Mouse (Mus musculus) neural tube, embryonic 14.5 days (tissue): ENCODE results near the gene Hexb. TPM values are rescaled to one million over a fixed set of nuclear protein-coding genes. Genes with fewer than 3 reads are reported as not detected.

ENCODE experiments used
- ATAC-seq: fragments of 200-750 bp; cut with Nextera tagmentation; 2 replicates; pipeline ENCODE4 v1.8.0; 2017; ENCODE audit warnings: low read depth, mild to moderate bottlenecking, moderate TSS enrichment, moderate library complexity
- H3K27ac ChIP-seq: fragments of 300-500 bp; sonication (generic); 2 replicates; pipeline ENCODE4 v1.5.1; 2014; ENCODE audit warnings: low read depth, mild to moderate bottlenecking, control low read depth, low read length, moderate library complexity, mixed read lengths
- H3K27me3 ChIP-seq: fragments of 300-500 bp; sonication (generic); 2 replicates; pipeline ENCODE4 v1.6.1; 2014; ENCODE audit warnings: low read length; ENCODE audit not compliant: control insufficient read depth, insufficient read depth
- H3K36me3 ChIP-seq: fragments of 300-500 bp; sonication (generic); 2 replicates; pipeline ENCODE4 v1.6.1; 2014; ENCODE audit warnings: low read length, mixed read lengths; ENCODE audit not compliant: control insufficient read depth, insufficient read depth
- H3K4me1 ChIP-seq: fragments of 300-500 bp; sonication (generic); 2 replicates; pipeline ENCODE4 v1.6.1; 2014; ENCODE audit warnings: low read length; ENCODE audit not compliant: control insufficient read depth, insufficient read depth
- H3K4me2 ChIP-seq: fragments of 300-500 bp; sonication (generic); 2 replicates; pipeline ENCODE4 v1.6.1; 2014; ENCODE audit warnings: mild to moderate bottlenecking, low read depth, low read length, control low read depth
- H3K4me3 ChIP-seq: fragments of 300-500 bp; sonication (generic); 2 replicates; pipeline ENCODE4 v1.5.1; 2014; ENCODE audit warnings: low read depth, low read length, control low read depth, mixed read lengths
- H3K9ac ChIP-seq: fragments of 300-500 bp; sonication (generic); replicated peaks from 2 replicates; pipeline ENCODE4 v1.6.1; 2014; ENCODE audit warnings: low read depth, mild to moderate bottlenecking, control low read depth, low read length, mixed read lengths
- H3K9me3 ChIP-seq: fragments of 300-500 bp; sonication (generic); 2 replicates; pipeline ENCODE4 v1.6.1; 2016; ENCODE audit warnings: low read length; ENCODE audit not compliant: control insufficient read depth
- WGBS: fragments of 180-500 bp; shearing (Covaris S2); extraction: QIAGEN DNeasy Blood & Tissue Kit; methylation state at CpG from one replicate; pipeline ENCODE4 v1.1.7; 2014; 5-methylcytosine and 5-hydroxymethylcytosine counted together
- polyA plus RNA-seq: library from polyadenylated mRNA; unstranded; fragments of >200 nt; fragmentation: Nextera tagmentation; extraction: Ambion mirVana; gene quantifications from 2 replicates; pipeline ENCODE4 v1.2.1, GENCODE M21; 2014

The Hexb gene
- polyA plus RNA-seq, 1 experiment from 2014 or later, result 48.2 TPM

GRCm38 (mm10) chr13:97196925-97197218 is 1.3 kb downstream of the Hexb start:
- Histone ChIP-seq H3K27me3 (no peaks in the 10 kb centered on the region), H3K4me3 (no peak overlapping the region), H3K4me1 (no peaks in the 10 kb centered on the region; the same call in 1 of the 2 replicates), H3K36me3 (no peaks in the 10 kb centered on the region), H3K4me2 (no peak overlapping the region), H3K9ac (no peak overlapping the region), H3K27ac (no peak overlapping the region), H3K9me3 (no peaks in the 10 kb centered on the region)
- 80% methylated on average over 2 of the region's 2 CpGs for WGBS
- ATAC-seq, result no peak

- no peak overlapping the region for H3K4me2 ChIP-seq
- H3K9ac ChIP-seq, result no peak overlapping the region
- WGBS, result 43% methylated on average over 12 of the region's 12 CpGs
Measured at GRCm38 (mm10) chr13:97196186-97196924, 1.8 kb downstream of the Hexb start.

DNA sequence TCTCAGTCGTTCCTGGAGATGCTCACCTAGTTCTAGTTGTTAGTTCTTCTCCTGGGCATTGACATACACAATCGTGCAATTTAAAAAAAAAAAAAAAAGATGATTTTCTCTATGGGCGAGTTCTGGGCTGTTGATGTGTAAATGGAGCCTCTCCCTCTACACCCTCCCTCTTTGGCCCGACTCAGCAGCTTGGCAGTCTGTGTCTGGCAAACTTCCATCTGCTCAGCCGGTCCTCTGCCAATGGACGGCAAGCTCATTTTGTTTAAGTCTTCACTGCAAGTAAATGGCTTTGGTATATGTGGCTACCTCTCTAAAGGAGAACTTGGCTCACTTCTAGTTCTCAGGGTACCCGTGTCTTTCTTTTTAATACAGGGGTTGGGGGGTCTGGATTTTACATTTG is 4.7 kb downstream of the Hexb start:
- ATAC-seq, result peak; percentile 42
- 49% methylated on average over 7 of the region's 7 CpGs for WGBS
- H3K4me2 ChIP-seq, result no peak overlapping the region

More at GRCm38 (mm10) chr13:97196186-97196924, 1.8 kb downstream of the Hexb start:
- no peaks in the 10 kb centered on the region; the same call in 1 of the 2 replicates for H3K4me1 ChIP-seq
- no peak overlapping the region for H3K4me3 ChIP-seq
- no peak overlapping the region for H3K27ac ChIP-seq
- H3K27me3 ChIP-seq, result no peaks in the 10 kb centered on the region
- ATAC-seq, result no peak
- H3K36me3 ChIP-seq, result no peaks in the 10 kb centered on the region
- H3K9me3 ChIP-seq, result no peaks in the 10 kb centered on the region

GRCm38 (mm10) chr13:97192649-97193048 is 5.5 kb downstream of the Hexb start:
- WGBS, result 81% methylated on average over 11 of the region's 11 CpGs
- H3K9ac ChIP-seq, result no peak overlapping the region
- H3K27me3 ChIP-seq, result no peaks in the 10 kb centered on the region
- no peak for ATAC-seq
- H3K27ac ChIP-seq, result no peak overlapping the region
- no peak overlapping the region for H3K4me3 ChIP-seq
- no peaks in the 10 kb centered on the region for H3K36me3 ChIP-seq
- no peaks in the 10 kb centered on the region for H3K9me3 ChIP-seq
- H3K4me1 ChIP-seq, result no peaks in the 10 kb centered on the region; the same call in 1 of the 2 replicates
- H3K4me2 ChIP-seq, result no peak overlapping the region

More for the DNA sequence above, 4.7 kb downstream of the Hexb start:
- no peak overlapping the region for H3K9ac ChIP-seq
- no peak overlapping the region for H3K27ac ChIP-seq
- no peaks in the 10 kb centered on the region; the same call in 1 of the 2 replicates for H3K4me1 ChIP-seq
- H3K36me3 ChIP-seq, result no peaks in the 10 kb centered on the region
- H3K27me3 ChIP-seq, result no peaks in the 10 kb centered on the region
- no peak overlapping the region for H3K4me3 ChIP-seq
- no peaks in the 10 kb centered on the region for H3K9me3 ChIP-seq

- H3K4me2 ChIP-seq, result no peak overlapping the region
- ATAC-seq, result no peak
- no peaks in the 10 kb centered on the region for H3K9me3 ChIP-seq
- H3K36me3 ChIP-seq, result no peaks in the 10 kb centered on the region
- H3K27me3 ChIP-seq, result no peaks in the 10 kb centered on the region
- no peak overlapping the region for H3K4me3 ChIP-seq
- H3K4me1 ChIP-seq, result no peaks in the 10 kb centered on the region
- 89% methylated on average over 5 of the region's 5 CpGs for WGBS
- H3K27ac ChIP-seq, result no peak overlapping the region
- H3K9ac ChIP-seq, result no peak overlapping the region
Measured at GRCm38 (mm10) chr13:97187693-97188092, 10.5 kb downstream of the Hexb start.

DNA sequence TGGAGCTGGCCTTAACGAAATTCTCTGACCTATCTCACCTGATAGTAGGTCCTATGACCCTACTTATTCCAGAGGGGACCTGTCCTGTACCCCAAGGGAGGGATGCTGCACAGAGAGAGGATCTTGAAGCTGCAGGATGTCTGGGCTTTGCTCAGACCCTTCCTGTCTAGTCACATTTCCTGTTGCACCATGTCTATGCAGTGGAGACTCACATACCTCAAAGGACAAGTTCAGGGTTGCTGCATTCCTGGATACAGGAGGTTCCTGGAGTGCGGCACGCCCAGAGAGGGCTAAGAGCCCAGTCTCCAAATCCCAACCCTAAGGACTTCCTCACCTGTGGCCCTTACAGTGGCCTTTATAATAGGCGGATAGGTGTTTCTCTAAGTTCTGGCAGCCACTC is 11.8 kb downstream of the Hexb start:
- 84% methylated on average over 4 of the region's 4 CpGs for WGBS
- Histone ChIP-seq H3K4me1 (no peaks in the 10 kb centered on the region), H3K27ac (no peak overlapping the region), H3K4me2 (no peak overlapping the region), H3K9me3 (no peaks in the 10 kb centered on the region), H3K27me3 (no peaks in the 10 kb centered on the region), H3K9ac (no peak overlapping the region), H3K36me3 (no peaks in the 10 kb centered on the region), H3K4me3 (no peak overlapping the region)
- no peak for ATAC-seq

DNA sequence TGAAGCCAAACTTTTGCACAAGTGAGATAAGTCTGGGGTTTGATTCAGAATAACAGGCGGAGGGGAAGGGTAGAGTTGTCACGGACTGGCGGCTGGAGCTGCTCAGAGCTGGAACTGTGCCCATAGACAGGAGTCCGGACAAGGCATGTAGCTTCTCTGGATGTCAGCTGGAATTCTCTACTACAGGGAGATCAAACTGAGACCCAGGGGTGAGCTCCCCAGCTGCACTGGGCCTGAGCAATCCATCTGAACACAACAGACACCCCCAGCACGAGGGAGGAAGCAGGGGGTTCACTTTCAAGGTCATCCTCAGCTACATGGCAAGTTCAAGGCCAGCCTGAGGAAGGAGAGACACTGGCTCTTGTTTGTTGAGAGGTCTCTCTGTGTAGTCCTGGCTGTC is 13.5 kb downstream of the Hexb start:
- no peaks in the 10 kb centered on the region for H3K9me3 ChIP-seq
- H3K4me1 ChIP-seq, result no peaks in the 10 kb centered on the region
- no peak overlapping the region for H3K4me2 ChIP-seq
- no peaks in the 10 kb centered on the region for H3K27me3 ChIP-seq
- no peak overlapping the region for H3K9ac ChIP-seq
- 83% methylated on average over 5 of the region's 5 CpGs for WGBS
- H3K4me3 ChIP-seq, result no peak overlapping the region
- no peak for ATAC-seq
- H3K36me3 ChIP-seq, result no peaks in the 10 kb centered on the region
- H3K27ac ChIP-seq, result no peak overlapping the region

- WGBS, result 92% methylated on average over 2 of the region's 2 CpGs
- Histone ChIP-seq H3K4me1 (no peaks in the 10 kb centered on the region), H3K27me3 (no peaks in the 10 kb centered on the region), H3K9me3 (no peaks in the 10 kb centered on the region), H3K9ac (no peak overlapping the region), H3K27ac (no peak overlapping the region), H3K36me3 (no peaks in the 10 kb centered on the region), H3K4me2 (no peak overlapping the region), H3K4me3 (no peak overlapping the region)
- ATAC-seq, result no peak
Measured at GRCm38 (mm10) chr13:97184168-97184567, 14.0 kb downstream of the Hexb start.

- no peak overlapping the region for H3K4me3 ChIP-seq
- H3K9ac ChIP-seq, result no peak overlapping the region
- no peaks in the 10 kb centered on the region for H3K9me3 ChIP-seq
- H3K36me3 ChIP-seq, result peaks cover 4% of the 10 kb centered on the region; the same call in 1 of the 2 replicates
- WGBS, result 79% methylated on average over 4 of the region's 4 CpGs
- H3K27ac ChIP-seq, result no peak overlapping the region
- no peak overlapping the region for H3K4me2 ChIP-seq
- H3K27me3 ChIP-seq, result no peaks in the 10 kb centered on the region
- ATAC-seq, result no peak
- no peaks in the 10 kb centered on the region for H3K4me1 ChIP-seq
Measured at GRCm38 (mm10) chr13:97182821-97183220, 15.3 kb downstream of the Hexb start.
